Mouse (Mus musculus) mouse embryonic stem cell (cell line): ENCODE measurements at regions not wholly inside any gene's neighbourhood (a gene's known extent, or its start where the extent isn't known, plus 50 kb on each side); places are given as distances from the start of the nearest gene placed in this dataset.

ENCODE experiments used
- in situ Hi-C, 2 experiments: fragments of 300-500 bp; cut with MboI; formaldehyde crosslinking; loops; 1 replicate in 1 of 2; 3 replicates in 1 of 2; pipeline ENCODE4 v1.14.3; 2019 to 2020; ENCODE audit warnings: low sequenced_read_pairs in 2 of 2, low pct_unique_long_range_greater_than_20kb in 1 of 2, mixed read lengths in 1 of 2; ENCODE audit not compliant: unreplicated experiment in 1 of 2

DNA sequence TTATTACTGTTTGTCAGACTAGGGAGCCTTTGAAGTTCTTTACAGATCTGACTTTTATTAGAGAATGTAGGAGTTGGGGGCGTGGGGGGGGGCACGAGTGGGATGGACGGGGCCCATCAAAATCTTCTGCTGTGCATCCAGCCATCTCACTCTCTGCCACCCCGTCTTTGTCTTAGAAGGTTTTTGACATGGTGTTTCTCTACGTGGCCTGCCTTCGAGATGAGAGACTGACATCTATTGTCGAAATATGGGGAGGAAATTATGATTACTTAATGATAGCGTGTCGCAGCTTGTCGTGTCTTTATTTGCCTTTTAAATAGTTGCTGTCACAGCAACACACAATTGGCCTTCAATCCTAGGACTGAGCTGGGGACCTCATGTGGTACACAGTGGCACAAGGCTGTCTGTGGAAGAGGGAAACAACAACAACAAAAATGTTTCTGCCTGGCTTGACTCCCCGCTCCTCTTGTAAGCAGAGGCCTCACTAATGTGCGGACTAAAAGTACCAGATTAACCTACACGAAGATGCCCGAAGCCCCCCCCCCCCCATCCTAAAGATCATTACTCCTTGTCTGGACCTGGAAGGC is 51.5 kb upstream of the Ubash3b start:
- in situ Hi-C loops, result no loop called here

DNA sequence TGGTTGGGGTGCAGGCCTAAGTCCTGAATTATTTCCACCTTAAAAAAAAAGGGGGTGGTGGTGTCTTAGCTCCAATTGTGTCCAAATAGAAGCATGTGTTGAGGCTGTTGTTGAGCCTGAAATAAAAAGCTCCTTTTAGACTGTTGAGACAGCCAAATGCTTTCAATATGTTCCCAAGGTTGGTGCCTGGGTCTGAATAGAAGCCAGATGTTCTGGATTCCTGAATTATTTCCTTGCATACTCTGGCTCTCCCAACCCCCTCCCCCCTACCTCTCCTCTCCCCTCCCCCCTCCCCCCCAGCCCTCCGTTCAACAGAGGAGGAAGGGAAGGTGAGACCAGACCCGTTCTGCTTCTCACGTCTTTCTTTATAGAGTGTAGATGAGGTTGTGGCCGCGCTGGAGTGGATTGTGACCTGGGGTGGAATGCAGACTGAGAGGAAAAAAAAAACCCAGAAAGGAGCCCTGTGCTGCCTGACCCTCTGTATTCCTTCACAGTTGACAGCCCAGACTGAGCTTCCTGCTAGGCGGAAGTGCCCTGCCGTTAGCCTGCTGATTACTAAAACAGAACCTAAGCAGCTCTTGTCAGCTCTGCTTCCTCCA is 50.9 kb upstream of the Ubash3b start:
- in situ Hi-C loops, result no loop called here

DNA sequence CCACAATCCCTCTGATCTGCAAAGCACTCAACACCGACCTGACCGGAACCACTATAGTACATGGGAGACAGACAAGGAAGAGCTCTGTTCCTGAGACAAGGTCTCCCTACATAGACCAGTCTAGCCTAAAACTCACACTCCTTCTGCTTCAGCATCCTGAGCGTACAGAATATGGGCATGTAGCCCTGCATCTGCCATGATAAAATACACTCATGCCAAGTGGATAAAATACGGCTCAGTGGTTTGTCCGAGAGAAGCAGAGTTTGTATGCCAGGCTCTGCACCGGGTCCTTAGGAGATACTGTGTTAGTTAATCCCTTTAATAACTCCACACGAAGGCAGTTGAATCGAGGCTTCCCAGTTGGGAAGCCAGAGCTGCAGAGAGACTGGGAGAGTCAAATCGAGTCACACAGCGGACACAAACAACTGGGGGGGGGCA is 50.4 kb upstream of the Ubash3b start:
- in situ Hi-C loops, result no loop called here
